Mouse (Mus musculus): ENCODE measurements around the gene Hbb-y. TPM values are rescaled to one million over a fixed set of nuclear protein-coding genes. Genes with fewer than 3 reads are reported as not detected.

Gene Hbb-y
- polyA plus RNA-seq, 1 experiment from 2014 or later = 0.38 TPM

- Histone ChIP-seq H3K4me3 (replicated peaks; ENCODE audit: low read depth, low read length) (no peak overlapping the region), H3K9ac (ENCODE audit: low read depth, low read length) (no peak overlapping the region), H3K27ac (no peak overlapping the region), H3K36me3 (ENCODE audit: insufficient read depth, low read length) (no peaks in the 10 kb centered on the region), H3K4me2 (ENCODE audit: low read length) (no peak overlapping the region), H3K27me3 (ENCODE audit: insufficient read depth, low read length) (no peaks in the 10 kb centered on the region), H3K9me3 (replicated peaks; ENCODE audit: low read length) (no peaks in the 10 kb centered on the region), H3K4me1 (replicated peaks; ENCODE audit: insufficient read depth, low read length) (no peaks in the 10 kb centered on the region)
- ATAC-seq (replicated peaks; ENCODE audit: low FRiP score, low read depth) (no peak), DNase-seq (ENCODE audit: low spot score) (no peak)
- TF ChIP-seq CTCF (IDR thresholded peaks at IDR 0.05; ENCODE audit: low read depth) = no peak
Measured at GRCm38 (mm10) chr7:103865716-103866115, 12.7 kb upstream of the Hbb-y start.

DNA sequence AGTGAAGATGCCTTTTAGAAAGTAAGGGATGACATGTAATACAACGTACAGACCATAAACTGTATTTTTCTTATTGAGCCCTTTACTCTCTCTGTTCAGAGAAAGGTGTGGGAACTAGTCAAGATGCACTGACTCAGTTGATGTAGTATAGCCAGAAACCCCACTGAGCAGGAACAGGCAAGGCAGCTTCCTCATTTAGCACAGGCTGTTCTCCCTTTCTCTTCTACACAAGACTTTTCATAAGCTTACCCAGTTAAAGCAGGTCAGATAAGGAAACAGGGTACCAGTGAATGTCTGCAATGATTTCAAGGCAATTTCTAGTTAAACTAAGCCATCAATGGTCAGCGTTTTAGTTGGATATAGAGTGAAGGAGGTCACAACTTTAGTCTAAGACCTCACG lies 8.5 kb upstream of the Hbb-y start:
- no peak for DNase-seq (ENCODE audit: low spot score)
- H3K4me3 ChIP-seq (replicated peaks; ENCODE audit: low read depth, low read length) = no peak overlapping the region
- no peak overlapping the region for H3K4me2 ChIP-seq (ENCODE audit: low read length)
- no peaks in the 10 kb centered on the region for H3K27me3 ChIP-seq (ENCODE audit: insufficient read depth, low read length)
- 79% methylated on average over 3 of the region's 3 CpGs for WGBS
- no peaks in the 10 kb centered on the region for H3K36me3 ChIP-seq (ENCODE audit: insufficient read depth, low read length)
- no peak overlapping the region for H3K27ac ChIP-seq
- no peak for TF ChIP-seq CTCF (IDR thresholded peaks at IDR 0.05; ENCODE audit: low read depth)
- ATAC-seq (replicated peaks; ENCODE audit: low FRiP score, low read depth) = no peak
- no peaks in the 10 kb centered on the region for H3K9me3 ChIP-seq (replicated peaks; ENCODE audit: low read length)
- no peak overlapping the region for H3K9ac ChIP-seq (ENCODE audit: low read depth, low read length)
- no peaks in the 10 kb centered on the region for H3K4me1 ChIP-seq (replicated peaks; ENCODE audit: insufficient read depth, low read length)

GRCm38 (mm10) chr7:103860855-103861254 lies 7.8 kb upstream of the Hbb-y start:
- no peaks in the 10 kb centered on the region for H3K27me3 ChIP-seq (ENCODE audit: insufficient read depth, low read length)
- peak; percentile 57; the same call in 1 of the 2 replicates for ATAC-seq (replicated peaks; ENCODE audit: low FRiP score, low read depth)
- no peak overlapping the region for H3K4me2 ChIP-seq (ENCODE audit: low read length)
- H3K9ac ChIP-seq (ENCODE audit: low read depth, low read length) = no peak overlapping the region
- 50% methylated on average over 1 of the region's 1 CpGs for WGBS
- no peaks in the 10 kb centered on the region for H3K36me3 ChIP-seq (ENCODE audit: insufficient read depth, low read length)
- TF ChIP-seq CTCF (IDR thresholded peaks at IDR 0.05; ENCODE audit: low read depth) = no peak
- H3K4me3 ChIP-seq (replicated peaks; ENCODE audit: low read depth, low read length) = no peak overlapping the region
- no peak overlapping the region for H3K27ac ChIP-seq
- H3K4me1 ChIP-seq (replicated peaks; ENCODE audit: insufficient read depth, low read length) = no peaks in the 10 kb centered on the region
- peak; percentile 1 for DNase-seq (ENCODE audit: low spot score)
- H3K9me3 ChIP-seq (replicated peaks; ENCODE audit: low read length) = no peaks in the 10 kb centered on the region

DNA sequence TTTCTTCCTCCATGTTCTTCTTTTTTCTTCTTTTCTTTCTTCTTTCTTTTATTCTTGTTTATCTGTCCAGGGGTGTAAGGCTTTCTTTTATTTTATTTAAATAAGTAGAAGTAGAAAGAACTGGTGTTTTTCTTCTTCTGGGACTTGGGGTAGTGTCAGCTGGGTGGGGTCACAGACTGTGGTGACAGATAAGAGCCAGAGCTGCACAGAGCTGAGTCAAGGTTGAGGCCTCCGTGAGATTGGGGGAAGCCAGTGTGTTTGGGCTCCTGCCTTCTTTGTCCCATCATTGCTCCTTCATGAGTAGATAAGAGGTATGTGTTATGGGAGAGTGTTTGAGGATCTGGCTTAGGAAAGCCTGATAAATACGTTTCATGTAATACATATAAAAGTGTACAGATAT lies 6.1 kb upstream of the Hbb-y start:
- DNase-seq (ENCODE audit: low spot score) (no peak), ATAC-seq (replicated peaks; ENCODE audit: low FRiP score, low read depth) (no peak)
- no peak for TF ChIP-seq CTCF (IDR thresholded peaks at IDR 0.05; ENCODE audit: low read depth)
- Histone ChIP-seq H3K4me1 (replicated peaks; ENCODE audit: insufficient read depth, low read length) (no peaks in the 10 kb centered on the region), H3K27ac (no peak overlapping the region), H3K9me3 (replicated peaks; ENCODE audit: low read length) (no peaks in the 10 kb centered on the region), H3K4me2 (ENCODE audit: low read length) (no peak overlapping the region), H3K4me3 (replicated peaks; ENCODE audit: low read depth, low read length) (no peak overlapping the region), H3K27me3 (ENCODE audit: insufficient read depth, low read length) (no peaks in the 10 kb centered on the region), H3K9ac (ENCODE audit: low read depth, low read length) (no peak overlapping the region), H3K36me3 (ENCODE audit: insufficient read depth, low read length) (no peaks in the 10 kb centered on the region)
- 61% methylated on average over 2 of the region's 2 CpGs for WGBS

DNA sequence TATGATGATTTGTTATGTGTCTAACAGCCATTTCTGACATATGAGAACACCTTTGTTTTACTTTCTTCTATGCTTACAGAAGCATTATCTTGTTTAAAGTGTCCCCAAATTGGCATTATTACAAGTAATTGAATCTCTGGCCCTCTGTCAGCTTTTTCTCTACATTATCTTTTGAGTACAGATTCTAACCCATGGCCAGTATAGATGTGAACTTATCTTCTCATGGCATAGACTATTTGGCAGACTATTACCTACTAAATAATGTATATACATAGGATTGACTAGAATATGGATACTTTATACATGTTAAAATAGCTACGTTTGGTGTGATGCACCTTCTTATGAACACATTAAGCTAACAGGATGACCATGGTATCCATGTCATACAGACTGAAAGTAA lies 1.7 kb upstream of the Hbb-y start:
- Histone ChIP-seq H3K4me2 (ENCODE audit: low read length) (no peak overlapping the region), H3K9ac (ENCODE audit: low read depth, low read length) (no peak overlapping the region), H3K9me3 (replicated peaks; ENCODE audit: low read length) (no peaks in the 10 kb centered on the region), H3K4me1 (replicated peaks; ENCODE audit: insufficient read depth, low read length) (no peaks in the 10 kb centered on the region), H3K27me3 (ENCODE audit: insufficient read depth, low read length) (no peaks in the 10 kb centered on the region), H3K27ac (no peak overlapping the region), H3K36me3 (ENCODE audit: insufficient read depth, low read length) (no peaks in the 10 kb centered on the region), H3K4me3 (replicated peaks; ENCODE audit: low read depth, low read length) (no peak overlapping the region)
- no peak for TF ChIP-seq CTCF (IDR thresholded peaks at IDR 0.05; ENCODE audit: low read depth)
- no peak for DNase-seq (ENCODE audit: low spot score)
- 59% methylated on average over 1 of the region's 1 CpGs for WGBS
- no peak for ATAC-seq (replicated peaks; ENCODE audit: low FRiP score, low read depth)

GRCm38 (mm10) chr7:103844525-103845325 lies 8.3 kb downstream of the Hbb-y start:
- no peak for DNase-seq (ENCODE audit: low spot score)
- no peaks in the 10 kb centered on the region for H3K4me1 ChIP-seq (replicated peaks; ENCODE audit: insufficient read depth, low read length)
- TF ChIP-seq CTCF (IDR thresholded peaks at IDR 0.05; ENCODE audit: low read depth) = no peak
- 54% methylated on average over 2 of the region's 2 CpGs for WGBS
- no peaks in the 10 kb centered on the region for H3K27me3 ChIP-seq (ENCODE audit: insufficient read depth, low read length)
- H3K4me2 ChIP-seq (ENCODE audit: low read length) = no peak overlapping the region
- no peaks in the 10 kb centered on the region for H3K36me3 ChIP-seq (ENCODE audit: insufficient read depth, low read length)
- ATAC-seq (replicated peaks; ENCODE audit: low FRiP score, low read depth) = no peak
- no peak overlapping the region for H3K27ac ChIP-seq
- no peaks in the 10 kb centered on the region for H3K9me3 ChIP-seq (replicated peaks; ENCODE audit: low read length)
- H3K9ac ChIP-seq (ENCODE audit: low read depth, low read length) = no peak overlapping the region
- no peak overlapping the region for H3K4me3 ChIP-seq (replicated peaks; ENCODE audit: low read depth, low read length)

DNA sequence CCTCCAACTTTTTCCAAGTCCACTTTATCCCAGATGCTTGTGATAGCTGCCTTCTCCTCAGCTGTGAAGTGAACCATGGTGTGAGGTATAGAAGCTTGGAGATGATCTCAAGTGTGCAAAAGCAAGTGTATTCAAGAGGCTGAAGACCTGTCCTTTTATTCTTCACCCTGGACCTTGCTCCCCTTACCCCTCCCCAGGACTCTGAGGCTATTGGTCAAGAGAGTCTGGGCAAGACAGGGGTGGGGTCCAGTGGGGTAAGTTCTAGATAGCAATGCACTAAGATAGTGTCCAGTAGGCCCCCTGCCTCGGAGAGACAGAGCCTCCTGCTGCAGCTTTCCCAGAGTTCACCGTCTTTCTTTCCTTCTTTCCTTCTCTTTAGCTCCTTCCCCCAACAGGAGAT lies 10.0 kb downstream of the Hbb-y start, which contains the start of gene Hbb-bh1:
TSS of gene Hbb-bh1 (minus strand) at position 131 of the 400 bp plus-strand sequence.
- no peaks in the 10 kb centered on the region for H3K36me3 ChIP-seq (ENCODE audit: insufficient read depth, low read length)
- H3K9me3 ChIP-seq (replicated peaks; ENCODE audit: low read length) = no peaks in the 10 kb centered on the region
- WGBS = 91% methylated on average over 2 of the region's 2 CpGs
- DNase-seq (ENCODE audit: low spot score) = no peak
- no peak for TF ChIP-seq CTCF (IDR thresholded peaks at IDR 0.05; ENCODE audit: low read depth)
- no peaks in the 10 kb centered on the region for H3K4me1 ChIP-seq (replicated peaks; ENCODE audit: insufficient read depth, low read length)
- no peaks in the 10 kb centered on the region for H3K27me3 ChIP-seq (ENCODE audit: insufficient read depth, low read length)
- H3K27ac ChIP-seq = no peak within 1 kb of the TSS
- no peak within 1 kb of the TSS for H3K4me3 ChIP-seq (replicated peaks; ENCODE audit: low read depth, low read length)
- no peak within 1 kb of the TSS for H3K4me2 ChIP-seq (ENCODE audit: low read length)
- no peak within 1 kb of the TSS for H3K9ac ChIP-seq (ENCODE audit: low read depth, low read length)
- no peak for ATAC-seq (replicated peaks; ENCODE audit: low FRiP score, low read depth)
